Mouse (Mus musculus): ENCODE data around the gene Tcaim. TPM values are rescaled to one million over a fixed set of nuclear protein-coding genes. Genes with fewer than 3 reads are reported as not detected.

Tcaim gene
- polyA plus RNA-seq (2014; fragmentation: Nextera tagmentation; extraction: Ambion mirVana), result 5.7 and 5.8 TPM in 2 replicates

GRCm38 (mm10) chr9:122805053-122805844 lies at the start of gene Tcaim:
Tcaim (plus strand) TSS chr9:122805539.
- Histone ChIP-seq H3K27ac (ENCODE audit: low read depth, low read length) (peak within 1 kb of the TSS; percentile 57; the same call in 1 of the 2 replicates), H3K4me3 (ENCODE audit: low read depth, low read length) (peak within 1 kb of the TSS; percentile 58), H3K36me3 (ENCODE audit: control insufficient read depth, insufficient read depth, low read length) (no peaks in the 10 kb centered on the region), H3K9ac (ENCODE audit: low read length) (peak within 1 kb of the TSS; percentile 75), H3K27me3 (ENCODE audit: control insufficient read depth, insufficient read depth, low read length) (no peaks in the 10 kb centered on the region), H3K9me3 (ENCODE audit: control insufficient read depth, low read length) (no peaks in the 10 kb centered on the region), H3K4me1 (ENCODE audit: control insufficient read depth, insufficient read depth, low read length) (0 out of 2 replicates have a peak, but pooled peaks cover 4% of the 10 kb centered on the region), H3K4me2 (peak within 1 kb of the TSS; percentile 74)
- 8% methylated on average over 42 of the region's 42 CpGs for WGBS
- DNase-seq (ENCODE audit: low spot score, missing footprints) (peak; percentile 99), ATAC-seq (ENCODE audit: low FRiP score) (peak; percentile 99)

GRCm38 (mm10) chr9:122757614-122758013 lies 47.7 kb upstream of the Tcaim start:
- DNase-seq (ENCODE audit: low spot score, missing footprints), result no peak
- Histone ChIP-seq H3K27ac (ENCODE audit: low read depth, low read length) (no peak overlapping the region), H3K4me3 (ENCODE audit: low read depth, low read length) (no peak overlapping the region), H3K9ac (ENCODE audit: low read length) (no peak overlapping the region), H3K9me3 (ENCODE audit: control insufficient read depth, low read length) (no peaks in the 10 kb centered on the region), H3K4me2 (no peak overlapping the region), H3K27me3 (ENCODE audit: control insufficient read depth, insufficient read depth, low read length) (no peaks in the 10 kb centered on the region), H3K4me1 (ENCODE audit: control insufficient read depth, insufficient read depth, low read length) (no peaks in the 10 kb centered on the region), H3K36me3 (ENCODE audit: control insufficient read depth, insufficient read depth, low read length) (no peaks in the 10 kb centered on the region)
- no peak for ATAC-seq (ENCODE audit: low FRiP score)
- 53% methylated on average over 2 of the region's 2 CpGs for WGBS

- DNase-seq (ENCODE audit: low spot score, missing footprints) (no peak), ATAC-seq (ENCODE audit: low FRiP score) (no peak)
- no peak overlapping the region for H3K4me2 ChIP-seq
- H3K9me3 ChIP-seq (ENCODE audit: control insufficient read depth, low read length), result no peaks in the 10 kb centered on the region
- H3K36me3 ChIP-seq (ENCODE audit: control insufficient read depth, insufficient read depth, low read length), result no peaks in the 10 kb centered on the region
- H3K4me1 ChIP-seq (ENCODE audit: control insufficient read depth, insufficient read depth, low read length), result no peaks in the 10 kb centered on the region
- H3K4me3 ChIP-seq (ENCODE audit: low read depth, low read length), result no peak overlapping the region
- no peak overlapping the region for H3K9ac ChIP-seq (ENCODE audit: low read length)
- no peak overlapping the region for H3K27ac ChIP-seq (ENCODE audit: low read depth, low read length)
- H3K27me3 ChIP-seq (ENCODE audit: control insufficient read depth, insufficient read depth, low read length), result no peaks in the 10 kb centered on the region
Measured at GRCm38 (mm10) chr9:122760111-122760510, 45.2 kb upstream of the Tcaim start.

- no peak for ATAC-seq (ENCODE audit: low FRiP score)
- Histone ChIP-seq H3K4me1 (ENCODE audit: control insufficient read depth, insufficient read depth, low read length) (no peaks in the 10 kb centered on the region), H3K4me2 (no peak overlapping the region), H3K4me3 (ENCODE audit: low read depth, low read length) (no peak overlapping the region), H3K9me3 (ENCODE audit: control insufficient read depth, low read length) (no peaks in the 10 kb centered on the region), H3K27ac (ENCODE audit: low read depth, low read length) (no peak overlapping the region), H3K36me3 (ENCODE audit: control insufficient read depth, insufficient read depth, low read length) (no peaks in the 10 kb centered on the region), H3K27me3 (ENCODE audit: control insufficient read depth, insufficient read depth, low read length) (no peaks in the 10 kb centered on the region), H3K9ac (ENCODE audit: low read length) (no peak overlapping the region)
- no peak for DNase-seq (ENCODE audit: low spot score, missing footprints)
- 76% methylated on average over 5 of the region's 5 CpGs for WGBS
Measured at GRCm38 (mm10) chr9:122785231-122785630, 20.1 kb upstream of the Tcaim start.

- no peak overlapping the region for H3K4me2 ChIP-seq
- 97% methylated on average over 1 of the region's 1 CpGs for WGBS
- H3K36me3 ChIP-seq (ENCODE audit: control insufficient read depth, insufficient read depth, low read length), result no peaks in the 10 kb centered on the region
- no peaks in the 10 kb centered on the region for H3K27me3 ChIP-seq (ENCODE audit: control insufficient read depth, insufficient read depth, low read length)
- H3K27ac ChIP-seq (ENCODE audit: low read depth, low read length), result no peak overlapping the region
- H3K4me1 ChIP-seq (ENCODE audit: control insufficient read depth, insufficient read depth, low read length), result no peaks in the 10 kb centered on the region
- no peak for DNase-seq (ENCODE audit: low spot score, missing footprints)
- H3K4me3 ChIP-seq (ENCODE audit: low read depth, low read length), result no peak overlapping the region
- ATAC-seq (ENCODE audit: low FRiP score), result no peak
- H3K9me3 ChIP-seq (ENCODE audit: control insufficient read depth, low read length), result no peaks in the 10 kb centered on the region
- no peak overlapping the region for H3K9ac ChIP-seq (ENCODE audit: low read length)
Measured at GRCm38 (mm10) chr9:122786534-122786933, 18.8 kb upstream of the Tcaim start.

GRCm38 (mm10) chr9:122805845-122806341 lies 554 bp downstream of the Tcaim start:
- H3K9ac ChIP-seq (ENCODE audit: low read length), result peak overlapping the region; percentile 75
- peak overlapping the region; percentile 58 for H3K4me3 ChIP-seq (ENCODE audit: low read depth, low read length)
- 13% methylated on average over 10 of the region's 10 CpGs for WGBS
- H3K27me3 ChIP-seq (ENCODE audit: control insufficient read depth, insufficient read depth, low read length), result no peaks in the 10 kb centered on the region
- peak overlapping the region; percentile 57; the same call in 1 of the 2 replicates for H3K27ac ChIP-seq (ENCODE audit: low read depth, low read length)
- 0 out of 2 replicates have a peak, but pooled peaks cover 4% of the 10 kb centered on the region for H3K4me1 ChIP-seq (ENCODE audit: control insufficient read depth, insufficient read depth, low read length)
- ATAC-seq (ENCODE audit: low FRiP score) (no peak), DNase-seq (ENCODE audit: low spot score, missing footprints) (no peak)
- H3K4me2 ChIP-seq, result peak overlapping the region; percentile 74
- no peaks in the 10 kb centered on the region for H3K36me3 ChIP-seq (ENCODE audit: control insufficient read depth, insufficient read depth, low read length)
- no peaks in the 10 kb centered on the region for H3K9me3 ChIP-seq (ENCODE audit: control insufficient read depth, low read length)

- no peaks in the 10 kb centered on the region for H3K9me3 ChIP-seq (ENCODE audit: control insufficient read depth, low read length)
- 94% methylated on average over 2 of the region's 2 CpGs for WGBS
- ATAC-seq (ENCODE audit: low FRiP score) (no peak), DNase-seq (ENCODE audit: low spot score, missing footprints) (no peak)
- no peak overlapping the region for H3K9ac ChIP-seq (ENCODE audit: low read length)
- H3K4me1 ChIP-seq (ENCODE audit: control insufficient read depth, insufficient read depth, low read length), result 0 out of 2 replicates have a peak, but pooled peaks cover 4% of the 10 kb centered on the region
- H3K4me3 ChIP-seq (ENCODE audit: low read depth, low read length), result no peak overlapping the region
- H3K4me2 ChIP-seq, result no peak overlapping the region
- no peak overlapping the region for H3K27ac ChIP-seq (ENCODE audit: low read depth, low read length)
- no peaks in the 10 kb centered on the region for H3K36me3 ChIP-seq (ENCODE audit: control insufficient read depth, insufficient read depth, low read length)
- H3K27me3 ChIP-seq (ENCODE audit: control insufficient read depth, insufficient read depth, low read length), result no peaks in the 10 kb centered on the region
Measured at GRCm38 (mm10) chr9:122807186-122807585, 1.8 kb downstream of the Tcaim start.

GRCm38 (mm10) chr9:122810212-122810611 lies 4.9 kb downstream of the Tcaim start:
- WGBS, result 94% methylated on average over 3 of the region's 3 CpGs
- H3K9ac ChIP-seq (ENCODE audit: low read length), result no peak overlapping the region
- H3K27ac ChIP-seq (ENCODE audit: low read depth, low read length), result no peak overlapping the region
- H3K4me2 ChIP-seq, result no peak overlapping the region
- DNase-seq (ENCODE audit: low spot score, missing footprints), result no peak
- no peaks in the 10 kb centered on the region for H3K9me3 ChIP-seq (ENCODE audit: control insufficient read depth, low read length)
- 0 out of 2 replicates have a peak, but pooled peaks cover 4% of the 10 kb centered on the region for H3K4me1 ChIP-seq (ENCODE audit: control insufficient read depth, insufficient read depth, low read length)
- ATAC-seq (ENCODE audit: low FRiP score), result no peak
- no peak overlapping the region for H3K4me3 ChIP-seq (ENCODE audit: low read depth, low read length)
- no peaks in the 10 kb centered on the region for H3K27me3 ChIP-seq (ENCODE audit: control insufficient read depth, insufficient read depth, low read length)
- H3K36me3 ChIP-seq (ENCODE audit: control insufficient read depth, insufficient read depth, low read length), result no peaks in the 10 kb centered on the region

- Histone ChIP-seq H3K4me1 (ENCODE audit: control insufficient read depth, insufficient read depth, low read length) (no peaks in the 10 kb centered on the region), H3K4me3 (ENCODE audit: low read depth, low read length) (no peak overlapping the region), H3K27ac (ENCODE audit: low read depth, low read length) (no peak overlapping the region), H3K36me3 (ENCODE audit: control insufficient read depth, insufficient read depth, low read length) (no peaks in the 10 kb centered on the region), H3K27me3 (ENCODE audit: control insufficient read depth, insufficient read depth, low read length) (no peaks in the 10 kb centered on the region), H3K9me3 (ENCODE audit: control insufficient read depth, low read length) (no peaks in the 10 kb centered on the region), H3K9ac (ENCODE audit: low read length) (no peak overlapping the region), H3K4me2 (no peak overlapping the region)
- DNase-seq (ENCODE audit: low spot score, missing footprints) (no peak), ATAC-seq (ENCODE audit: low FRiP score) (no peak)
- WGBS, result 83% methylated on average over 5 of the region's 5 CpGs
Measured at GRCm38 (mm10) chr9:122812386-122812785, 7.0 kb downstream of the Tcaim start.

Data from midbrain, embryonic 11.5 days (tissue).